Mouse (Mus musculus) kidney, postnatal 0 days (tissue): ENCODE data around the gene Dgkg. TPM values are rescaled to one million over a fixed set of nuclear protein-coding genes. Genes with fewer than 3 reads are reported as not detected.

Source experiments
- ATAC-seq: fragments of 200-750 bp; cut with Nextera tagmentation; replicated peaks from 2 replicates; pipeline ENCODE4 v1.8.0; 2017; ENCODE audit warnings: low read depth, moderate number of reproducible peaks, moderate TSS enrichment, moderate library complexity; ENCODE audit not compliant: low FRiP score
- DNase-seq: peaks from one replicate; pipeline ENCODE4 v3.0.0-alpha.2; 2016; ENCODE audit warnings: low spot score
- H3K27ac ChIP-seq: fragments of 300-500 bp; sonication (generic); 2 replicates; pipeline ENCODE4 v1.5.1; 2014; ENCODE audit warnings: mild to moderate bottlenecking
- H3K27me3 ChIP-seq: fragments of 300-500 bp; sonication (generic); 2 replicates; pipeline ENCODE4 v1.6.1; 2014; ENCODE audit warnings: low read length, mixed read lengths; ENCODE audit not compliant: insufficient read depth
- H3K36me3 ChIP-seq: fragments of 300-500 bp; sonication (generic); 2 replicates; pipeline ENCODE4 v1.6.1; 2014; ENCODE audit warnings: low read length, mixed read lengths; ENCODE audit not compliant: insufficient read depth
- H3K4me1 ChIP-seq: fragments of 300-500 bp; sonication (generic); replicated peaks from 2 replicates; pipeline ENCODE4 v1.6.1; 2014; ENCODE audit warnings: antibody characterized with exemption, low read length, mixed read lengths; ENCODE audit not compliant: insufficient read depth
- H3K4me2 ChIP-seq: fragments of 300-500 bp; sonication (generic); 2 replicates; pipeline ENCODE4 v1.6.1; 2014; ENCODE audit warnings: mild to moderate bottlenecking, low read length, moderate library complexity, mixed read lengths
- H3K4me3 ChIP-seq: fragments of 300-500 bp; sonication (generic); replicated peaks from 2 replicates; pipeline ENCODE4 v1.5.1; 2014; ENCODE audit warnings: low read depth, low read length
- H3K9ac ChIP-seq: fragments of 300-500 bp; sonication (generic); 2 replicates; pipeline ENCODE4 v1.6.1; 2014; ENCODE audit warnings: low read depth, low read length
- H3K9me3 ChIP-seq: fragments of 300-500 bp; sonication (generic); replicated peaks from 2 replicates; pipeline ENCODE4 v1.6.1; 2016; ENCODE audit warnings: low read length, inconsistent platforms, mixed read lengths
- CTCF ChIP-seq: IDR thresholded peaks from 2 replicates; pipeline ENCODE4 v1.5.1; 2016; ENCODE audit warnings: antibody characterized with exemption, low read depth, mild to moderate bottlenecking, moderate library complexity
- WGBS: fragments of 180-500 bp; shearing (Covaris S2); extraction: QIAGEN DNeasy Blood & Tissue Kit; methylation state at CpG from one replicate; pipeline ENCODE4 v1.1.7; 2014; 5-methylcytosine and 5-hydroxymethylcytosine counted together
- polyA plus RNA-seq: library from polyadenylated mRNA; unstranded; fragments of >200 nt; fragmentation: Nextera tagmentation; extraction: Ambion mirVana; gene quantifications from 2 replicates; pipeline ENCODE4 v1.2.1, GENCODE M21; 2015

The Dgkg gene
- polyA plus RNA-seq, result 0.51 and 0.67 TPM in 2 replicates

DNA sequence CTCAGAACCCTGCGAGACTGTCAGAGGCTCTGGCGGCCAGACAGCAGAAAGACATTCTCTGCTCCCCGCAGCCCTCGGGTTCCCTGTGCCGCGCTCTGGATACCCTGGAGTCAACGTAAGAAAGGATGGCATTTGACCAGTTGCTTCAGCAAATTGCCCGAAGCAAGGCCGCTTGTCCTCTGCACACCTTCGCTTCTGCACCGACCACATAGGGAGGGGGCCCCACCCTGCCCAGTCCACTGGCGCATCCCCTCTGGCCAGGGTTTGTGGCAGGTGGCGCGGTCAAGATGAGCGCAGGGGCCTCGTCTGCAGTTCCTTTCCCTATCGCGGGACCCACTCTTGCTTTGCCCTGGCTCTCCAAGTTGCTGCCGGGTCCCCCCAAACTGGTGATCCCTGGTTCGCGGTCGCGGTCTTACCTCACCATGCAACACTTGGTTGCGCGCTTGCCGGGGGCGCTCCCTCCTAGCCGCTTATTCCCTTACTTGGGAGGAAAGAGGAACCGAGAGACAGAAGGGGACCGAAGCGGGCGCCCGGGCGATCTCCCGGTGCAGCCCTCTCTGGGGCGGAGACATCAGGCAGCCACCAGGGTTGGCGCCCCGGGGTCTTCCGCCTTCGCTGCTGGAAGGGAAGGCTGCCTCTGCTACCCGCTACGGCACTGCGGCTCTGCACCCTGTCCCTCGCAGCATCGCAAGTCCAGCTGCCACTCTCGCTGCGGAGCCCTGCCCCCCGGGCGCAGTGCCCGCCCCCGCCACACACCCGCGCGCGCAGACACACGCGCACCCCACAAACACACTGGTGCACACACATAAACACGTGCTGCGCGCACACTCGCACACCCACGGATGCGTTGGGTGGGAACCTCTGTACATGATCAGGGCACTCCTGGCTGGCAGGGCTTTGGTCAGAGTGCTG, at the start of gene Dgkg:
TSS of gene Dgkg (minus strand) at position 689 of the 912 bp plus-strand sequence.
- Histone ChIP-seq H3K4me1 (peaks cover 7% of the 10 kb centered on the region), H3K36me3 (no peaks in the 10 kb centered on the region), H3K27me3 (peaks cover 19% of the 10 kb centered on the region), H3K4me3 (peak within 1 kb of the TSS; percentile 47), H3K4me2 (peak within 1 kb of the TSS; percentile 86), H3K27ac (no peak within 1 kb of the TSS), H3K9ac (peak within 1 kb of the TSS; percentile 27; the same call in 1 of the 2 replicates), H3K9me3 (no peaks in the 10 kb centered on the region)
- no peak for TF ChIP-seq CTCF
- 1% methylated on average over 63 of the region's 63 CpGs for WGBS
- DNase-seq (peak; percentile 19), ATAC-seq (peak; percentile 36; the same call in 1 of the 2 replicates)

DNA sequence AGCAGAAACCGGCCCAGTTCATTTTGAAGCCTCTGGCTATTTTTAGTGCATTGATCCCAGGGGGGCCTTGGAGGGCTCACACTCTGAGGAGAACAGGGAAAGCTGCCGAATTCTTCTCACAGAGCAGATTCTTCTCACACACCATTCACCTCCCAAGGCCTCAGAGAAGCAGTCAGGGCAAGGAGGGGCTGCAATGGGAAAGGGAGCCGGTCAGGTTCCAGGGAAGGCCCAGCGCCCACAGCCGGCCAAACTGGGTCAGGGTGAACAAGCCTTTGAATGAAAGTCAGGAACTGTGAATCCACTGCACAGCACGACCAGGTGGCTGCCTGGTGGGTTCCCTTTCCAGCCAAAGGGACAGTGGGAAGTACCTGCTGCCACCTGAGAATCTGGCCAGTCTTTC, 47.9 kb upstream of the Dgkg start:
- DNase-seq (no peak), ATAC-seq (no peak)
- Histone ChIP-seq H3K9ac (no peak overlapping the region), H3K9me3 (no peaks in the 10 kb centered on the region), H3K4me1 (no peaks in the 10 kb centered on the region), H3K4me3 (no peak overlapping the region), H3K4me2 (no peak overlapping the region), H3K36me3 (no peaks in the 10 kb centered on the region), H3K27ac (no peak overlapping the region), H3K27me3 (no peaks in the 10 kb centered on the region)
- TF ChIP-seq CTCF, result no peak
- 45% methylated on average over 6 of the region's 6 CpGs for WGBS

GRCm38 (mm10) chr16:22704136-22704535, 47.1 kb upstream of the Dgkg start:
- H3K36me3 ChIP-seq, result no peaks in the 10 kb centered on the region
- TF ChIP-seq CTCF, result no peak
- ATAC-seq (no peak), DNase-seq (no peak)
- H3K4me1 ChIP-seq, result no peaks in the 10 kb centered on the region
- no peak overlapping the region for H3K4me3 ChIP-seq
- WGBS, result 89% methylated on average over 5 of the region's 5 CpGs
- H3K4me2 ChIP-seq, result no peak overlapping the region
- no peak overlapping the region for H3K27ac ChIP-seq
- H3K27me3 ChIP-seq, result no peaks in the 10 kb centered on the region
- H3K9me3 ChIP-seq, result no peaks in the 10 kb centered on the region
- no peak overlapping the region for H3K9ac ChIP-seq

DNA sequence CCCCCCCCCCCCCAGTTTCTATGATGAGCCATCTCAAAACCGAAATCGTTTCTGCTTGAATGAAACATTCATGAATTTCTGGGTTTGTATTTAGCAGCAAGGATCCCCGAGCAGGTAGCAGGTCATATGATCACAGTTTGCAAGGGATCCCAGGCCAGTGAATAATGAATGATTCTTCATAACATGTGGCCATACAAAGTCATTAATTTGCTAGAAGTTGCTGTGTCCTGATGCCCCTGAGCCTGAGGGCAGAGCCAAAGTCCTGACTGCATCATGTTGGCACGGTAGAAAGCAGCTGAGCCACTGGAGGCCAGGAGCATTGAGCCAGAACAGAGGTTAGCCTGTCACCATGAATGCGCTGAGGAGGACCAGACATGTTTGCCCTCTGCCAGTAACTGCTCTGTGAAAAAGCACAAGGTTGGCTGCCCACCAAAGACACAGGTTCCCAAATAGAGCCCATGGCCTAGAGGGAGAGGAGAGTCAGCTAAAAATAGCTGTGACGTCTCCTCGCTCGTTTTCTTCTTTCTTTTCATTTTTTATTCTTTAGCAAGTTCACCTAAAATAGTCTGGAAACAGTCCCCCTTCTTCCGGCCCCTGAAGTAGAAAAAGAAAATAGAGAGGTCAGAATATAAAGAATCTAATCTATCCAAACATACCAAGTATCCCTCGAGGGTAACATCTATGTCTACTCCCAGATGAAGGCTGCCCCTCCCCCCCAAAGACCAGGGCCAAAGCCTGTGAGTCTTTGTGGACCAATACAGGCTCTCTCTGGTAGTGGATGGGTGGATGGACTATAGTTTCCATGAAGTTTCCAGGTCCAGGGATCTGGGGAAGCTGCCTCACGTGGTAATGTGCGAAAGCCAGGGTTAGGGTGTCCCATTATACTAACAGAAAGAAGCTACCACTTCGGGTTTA, 42.1 kb upstream of the Dgkg start:
- Histone ChIP-seq H3K27ac (peak overlapping the region; percentile 60), H3K36me3 (no peaks in the 10 kb centered on the region), H3K4me2 (no peak overlapping the region), H3K4me3 (no peak overlapping the region), H3K4me1 (no peaks in the 10 kb centered on the region), H3K9ac (no peak overlapping the region), H3K9me3 (no peaks in the 10 kb centered on the region), H3K27me3 (no peaks in the 10 kb centered on the region)
- 54% methylated on average over 13 of the region's 13 CpGs for WGBS
- no peak for TF ChIP-seq CTCF
- DNase-seq (peak; percentile 45), ATAC-seq (peak; percentile 94)

GRCm38 (mm10) chr16:22698101-22698500, 41.1 kb upstream of the Dgkg start:
- H3K36me3 ChIP-seq, result no peaks in the 10 kb centered on the region
- H3K4me3 ChIP-seq, result no peak overlapping the region
- DNase-seq (peak; percentile 12), ATAC-seq (no peak; the same call in 1 of the 2 replicates)
- H3K4me1 ChIP-seq, result no peaks in the 10 kb centered on the region
- 38% methylated on average over 8 of the region's 8 CpGs for WGBS
- no peak overlapping the region for H3K4me2 ChIP-seq
- no peaks in the 10 kb centered on the region for H3K9me3 ChIP-seq
- H3K27me3 ChIP-seq, result no peaks in the 10 kb centered on the region
- no peak overlapping the region for H3K9ac ChIP-seq
- peak overlapping the region; percentile 60 for H3K27ac ChIP-seq
- no peak for TF ChIP-seq CTCF

- WGBS, result 96% methylated on average over 2 of the region's 2 CpGs
- H3K4me2 ChIP-seq, result no peak overlapping the region
- H3K4me3 ChIP-seq, result no peak overlapping the region
- no peaks in the 10 kb centered on the region for H3K4me1 ChIP-seq
- DNase-seq (no peak), ATAC-seq (no peak)
- no peaks in the 10 kb centered on the region for H3K9me3 ChIP-seq
- H3K36me3 ChIP-seq, result no peaks in the 10 kb centered on the region
- H3K27ac ChIP-seq, result no peak overlapping the region
- no peak for TF ChIP-seq CTCF
- no peak overlapping the region for H3K9ac ChIP-seq
- H3K27me3 ChIP-seq, result no peaks in the 10 kb centered on the region
These were observed 32.6 kb upstream of the Dgkg start for GRCm38 (mm10) chr16:22689622-22690021.
